Mouse (Mus musculus): ENCODE data around the gene Picalm.
A peak's percentile ranks its signal among the peaks of the same experiment; 100 is the strongest.
"Not testable (repeated sequence)": the region's sequence is repeated elsewhere in the genome, so short reads cannot be mapped to it uniquely, and the experiment has no call there.

The Picalm gene

GRCm38 (mm10) chr7:90131831-90132241 lies 1.8 kb downstream of the Picalm start:
- no peak for DNase-seq (ENCODE audit: low read depth, low spot score)

- DNase-seq (ENCODE audit: low read depth, low spot score), result no peak
These were observed 2.3 kb downstream of the Picalm start for GRCm38 (mm10) chr7:90132322-90132721.

DNA sequence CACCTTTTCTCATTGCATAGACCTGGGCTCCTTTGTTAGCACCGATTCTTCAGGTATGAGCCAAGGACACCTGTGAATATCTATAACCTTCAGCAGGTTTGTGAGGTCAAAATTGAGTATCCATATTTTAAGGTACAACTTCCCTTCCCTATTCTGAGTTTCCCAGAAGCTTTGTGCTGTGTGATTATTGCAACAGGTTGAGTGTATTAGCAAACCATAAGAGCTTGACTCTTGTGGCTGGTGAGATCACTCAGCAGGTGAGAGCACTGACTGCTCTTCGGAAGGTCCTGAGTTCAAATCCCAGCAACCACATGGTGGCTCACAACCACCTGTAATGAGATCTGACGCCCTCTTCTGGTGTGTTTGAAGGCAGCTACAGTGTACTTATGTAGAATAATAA lies 6.7 kb downstream of the Picalm start:
- DNase-seq (ENCODE audit: low read depth, low spot score), result no peak

GRCm38 (mm10) chr7:90138359-90138758 lies 8.3 kb downstream of the Picalm start:
- no peak for DNase-seq (ENCODE audit: low read depth, low spot score)

DNA sequence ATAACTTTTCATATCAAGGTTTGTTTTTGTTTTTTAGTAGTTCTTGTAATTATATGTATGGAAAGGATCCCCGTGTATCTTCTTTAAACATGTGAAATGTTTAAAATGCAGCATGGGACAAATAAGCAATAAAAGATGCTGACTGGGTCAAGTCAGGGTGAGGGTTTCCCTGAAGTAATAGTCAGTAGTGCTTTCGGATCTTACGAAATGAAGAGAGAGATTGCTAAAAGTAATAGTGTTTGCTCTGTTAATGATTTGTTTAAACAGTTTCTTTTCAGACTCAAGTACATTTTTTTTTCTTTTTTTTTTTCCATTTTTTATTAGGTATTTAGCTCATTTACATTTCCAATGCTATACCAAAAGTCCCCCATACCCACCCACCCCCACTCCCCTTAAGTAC lies 10.3 kb downstream of the Picalm start:
- DNase-seq (ENCODE audit: low read depth, low spot score), result no peak

DNA sequence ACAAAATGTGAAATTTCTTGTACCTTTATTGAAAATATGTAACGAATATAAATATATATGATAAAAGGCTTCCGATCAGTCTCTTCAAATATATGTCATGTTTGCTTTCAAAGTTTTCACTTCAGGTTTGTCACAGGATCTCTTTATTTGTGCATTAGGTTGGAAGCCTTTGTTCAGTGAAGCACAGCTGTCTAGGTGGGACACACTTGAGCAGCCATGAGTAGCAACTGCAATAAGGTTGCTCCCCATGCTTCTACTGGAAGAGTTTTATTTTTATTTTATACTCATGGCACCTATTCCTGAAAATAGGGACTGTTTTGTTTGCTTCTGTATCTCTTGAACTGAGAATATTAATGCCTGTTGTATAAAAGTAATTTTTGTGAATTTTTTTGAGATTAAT lies 14.3 kb downstream of the Picalm start:
- no peak for DNase-seq (ENCODE audit: low read depth, low spot score)

GRCm38 (mm10) chr7:90144971-90145370 lies 15.0 kb downstream of the Picalm start:
- no peak for DNase-seq (ENCODE audit: low read depth, low spot score)

DNA sequence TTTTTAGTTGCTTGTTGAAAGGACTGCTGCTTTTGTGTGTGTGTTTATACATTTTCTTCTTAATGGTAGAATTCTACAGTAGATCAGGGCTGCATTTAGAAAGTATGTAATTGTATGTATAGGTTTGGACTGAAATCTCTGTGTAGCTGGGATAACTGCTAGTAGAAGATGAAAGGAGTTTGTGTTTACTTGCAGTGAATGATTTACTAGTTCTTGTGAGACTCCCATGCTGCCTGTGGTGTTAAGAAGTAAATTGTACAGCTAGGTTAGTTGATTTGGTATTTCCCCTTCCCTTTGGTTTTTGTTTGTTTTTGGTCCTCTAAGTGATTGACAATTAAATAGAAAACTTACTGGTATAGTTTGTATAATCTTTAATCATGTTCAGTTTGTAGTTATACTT lies 15.4 kb downstream of the Picalm start:
- no peak for DNase-seq (ENCODE audit: low read depth, low spot score)

DNA sequence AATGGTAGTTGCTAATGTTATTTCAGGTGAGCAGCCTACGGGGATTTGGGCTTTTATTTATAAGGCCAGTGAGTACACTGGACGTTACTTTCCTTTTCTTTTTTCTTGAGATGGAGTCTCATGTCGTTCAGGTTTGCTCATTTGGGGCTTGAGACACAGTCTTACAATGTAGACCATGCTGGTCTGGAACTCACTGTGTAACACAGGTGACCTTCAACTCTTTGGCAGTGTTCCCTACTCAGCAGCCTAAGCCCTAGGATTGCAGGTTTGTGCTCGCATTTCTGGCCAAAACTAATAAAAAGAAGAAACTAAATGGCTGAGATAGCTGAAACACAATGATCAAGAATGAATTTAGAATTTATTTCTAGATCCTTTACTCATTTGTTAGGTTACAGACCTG lies 15.9 kb downstream of the Picalm start:
- DNase-seq (ENCODE audit: low read depth, low spot score), result no peak

GRCm38 (mm10) chr7:90146321-90146720 lies 16.3 kb downstream of the Picalm start:
- no peak for DNase-seq (ENCODE audit: low read depth, low spot score)

GRCm38 (mm10) chr7:90148023-90148422 lies 18.0 kb downstream of the Picalm start:
- DNase-seq (ENCODE audit: low read depth, low spot score), result no peak

GRCm38 (mm10) chr7:90148516-90148915 lies 18.5 kb downstream of the Picalm start:
- DNase-seq (ENCODE audit: low read depth, low spot score), result no peak

DNA sequence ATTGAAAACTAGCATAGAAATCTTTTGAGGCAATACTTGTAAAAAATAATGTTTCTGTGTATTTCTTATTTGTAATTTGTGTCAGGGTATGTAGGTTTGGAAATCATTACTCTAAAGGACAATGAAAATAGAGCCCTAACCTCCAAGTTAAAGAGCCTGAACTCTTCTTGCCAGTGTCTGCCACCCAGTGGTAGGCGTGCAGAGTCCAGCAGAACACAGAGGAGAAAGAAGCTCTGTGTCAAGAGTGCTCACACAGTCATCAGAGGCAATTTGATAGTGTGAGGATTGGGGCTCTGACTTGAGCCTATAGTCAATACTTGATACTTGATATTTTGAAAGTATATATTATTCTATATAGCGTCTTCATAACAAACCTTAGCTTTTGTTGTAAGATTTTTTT lies 20.3 kb downstream of the Picalm start:
- DNase-seq (ENCODE audit: low read depth, low spot score), result peak; percentile 23

DNA sequence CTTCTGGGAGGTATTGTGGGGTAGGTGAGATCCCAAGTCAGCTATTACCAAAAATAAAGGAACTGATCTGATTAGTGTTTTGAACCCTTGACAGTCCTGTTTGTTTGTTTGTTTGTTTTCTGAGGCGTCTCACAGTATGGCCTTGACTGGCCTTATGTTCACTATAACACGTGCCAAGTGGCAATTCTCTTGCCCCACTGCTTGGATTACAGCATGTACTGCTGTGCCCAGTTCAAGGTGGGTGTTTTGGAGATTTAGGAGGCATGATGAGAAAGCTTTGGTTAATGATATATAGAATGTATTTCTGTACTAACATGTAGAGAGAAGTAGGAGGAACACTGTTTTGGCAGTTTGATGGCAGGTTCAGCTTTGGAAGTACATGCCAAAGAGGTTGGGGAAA lies 28.0 kb downstream of the Picalm start:
- no peak for DNase-seq (ENCODE audit: low read depth, low spot score)

- DNase-seq (ENCODE audit: low read depth, low spot score), result no peak
These were observed 30.6 kb downstream of the Picalm start for GRCm38 (mm10) chr7:90160598-90160997.

DNA sequence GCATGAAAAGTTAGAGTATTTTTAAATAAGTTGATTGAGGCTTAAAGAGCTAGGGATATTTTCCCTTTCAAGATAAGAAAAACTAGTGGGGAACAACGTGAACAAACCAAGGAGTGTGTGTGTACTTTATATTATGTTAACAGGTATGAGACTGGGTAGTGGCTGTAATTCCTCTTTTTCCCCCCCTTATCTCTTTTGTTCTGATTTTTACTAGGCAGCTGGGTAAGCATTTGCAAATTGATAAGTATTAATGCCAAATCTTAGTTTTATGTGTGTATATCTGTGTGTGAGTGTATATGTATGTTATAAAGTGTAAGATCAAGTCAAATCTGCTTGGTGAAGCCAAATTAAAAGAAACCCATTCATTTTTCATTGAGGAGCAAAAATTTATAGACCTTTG lies 34.3 kb downstream of the Picalm start:
- no peak for DNase-seq (ENCODE audit: low read depth, low spot score)

- DNase-seq (ENCODE audit: low read depth, low spot score), result no peak
These were observed 36.0 kb downstream of the Picalm start for GRCm38 (mm10) chr7:90165970-90166369.

GRCm38 (mm10) chr7:90167777-90168176 lies 37.8 kb downstream of the Picalm start:
- DNase-seq (ENCODE audit: low read depth, low spot score), result not testable (repeated sequence)

DNA sequence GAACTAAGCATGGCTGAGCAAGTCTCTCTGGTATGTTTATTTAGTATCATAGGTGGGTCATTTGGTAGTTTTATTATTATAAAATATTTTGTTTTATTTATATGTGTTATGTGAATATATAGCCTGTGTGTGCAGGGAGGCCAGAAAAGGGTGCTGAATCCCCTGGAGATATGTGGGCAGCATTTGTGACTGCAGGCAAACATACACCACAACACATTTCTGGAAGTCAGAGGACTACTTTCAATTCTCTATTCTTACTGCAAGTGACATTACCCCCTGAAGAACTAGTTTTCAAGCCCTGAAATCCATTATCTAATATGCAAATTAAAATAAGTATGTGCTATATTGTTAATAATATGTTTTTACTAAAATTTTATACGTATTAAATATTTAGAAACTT lies 43.8 kb downstream of the Picalm start:
- no peak for DNase-seq (ENCODE audit: low read depth, low spot score)

- DNase-seq (ENCODE audit: low read depth, low spot score), result no peak
These were observed 45.6 kb downstream of the Picalm start for GRCm38 (mm10) chr7:90175576-90175975.

GRCm38 (mm10) chr7:90180635-90181034 lies 50.6 kb downstream of the Picalm start:
- no peak for DNase-seq (ENCODE audit: low read depth, low spot score)

GRCm38 (mm10) chr7:90200251-90200650 lies 70.2 kb downstream of the Picalm start:
- DNase-seq (ENCODE audit: low read depth, low spot score), result no peak

DNA sequence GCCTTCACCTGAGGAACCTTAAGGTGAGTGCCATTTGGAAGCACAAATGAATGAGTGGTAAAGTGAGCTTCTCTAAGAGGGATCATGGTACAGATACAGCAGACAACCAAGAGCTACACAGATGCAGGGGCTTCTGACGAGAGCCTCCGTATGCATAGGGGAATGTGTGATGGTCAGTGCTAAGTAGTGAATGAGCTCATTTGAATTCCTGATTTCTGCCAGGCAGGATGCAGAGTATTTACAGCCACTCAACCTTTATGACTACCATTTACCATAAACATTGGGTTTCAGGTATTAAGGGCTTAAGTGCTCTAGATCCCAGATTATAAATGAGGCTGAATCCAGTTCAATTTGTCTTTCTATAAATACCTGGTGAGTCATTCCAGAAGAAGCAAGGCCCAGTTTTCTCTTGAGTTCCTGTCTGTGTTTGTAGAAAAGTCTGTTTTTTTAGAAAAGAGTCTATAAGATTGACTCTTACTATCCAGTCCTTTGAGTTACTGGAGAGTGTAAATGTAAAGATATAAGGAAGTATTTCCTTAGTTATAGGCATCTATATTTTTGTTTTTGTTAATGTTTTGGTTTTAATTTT lies 72.0 kb downstream of the Picalm start:
- peak; percentile 15 for DNase-seq (ENCODE audit: low read depth, low spot score)

DNA sequence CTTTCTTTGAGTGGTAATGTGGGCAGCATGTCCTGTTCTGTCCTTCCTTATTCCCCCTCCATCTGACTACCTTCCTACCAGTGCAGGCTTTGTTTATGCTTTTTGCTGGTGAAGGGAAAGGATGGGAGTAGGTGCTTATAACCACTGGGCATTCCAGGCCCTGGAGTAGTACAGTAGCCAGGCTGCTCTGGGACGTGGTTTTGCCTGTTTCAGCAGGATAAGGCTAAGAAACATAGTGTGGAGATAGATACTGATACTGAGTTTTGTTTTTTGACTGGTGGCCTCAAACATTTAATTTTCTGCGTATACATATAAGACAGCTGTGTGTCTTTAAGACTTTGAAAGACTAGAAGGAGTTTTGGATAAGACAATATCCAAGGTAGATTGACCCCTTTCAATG lies 73.9 kb downstream of the Picalm start:
- DNase-seq (ENCODE audit: low read depth, low spot score), result no peak

Measured in retina, adult 2 months (tissue).